Mouse (Mus musculus): Measurements from ENCODE around the gene Ankrd39. TPM values are rescaled to one million over a fixed set of nuclear protein-coding genes. Genes with fewer than 3 reads are reported as not detected.
"Not testable (repeated sequence)": the region's sequence is repeated elsewhere in the genome, so short reads cannot be mapped to it uniquely, and the experiment has no call there.

The Ankrd39 gene
- polyA plus RNA-seq, 1 experiment from 2014 or later = 1.6 TPM

DNA sequence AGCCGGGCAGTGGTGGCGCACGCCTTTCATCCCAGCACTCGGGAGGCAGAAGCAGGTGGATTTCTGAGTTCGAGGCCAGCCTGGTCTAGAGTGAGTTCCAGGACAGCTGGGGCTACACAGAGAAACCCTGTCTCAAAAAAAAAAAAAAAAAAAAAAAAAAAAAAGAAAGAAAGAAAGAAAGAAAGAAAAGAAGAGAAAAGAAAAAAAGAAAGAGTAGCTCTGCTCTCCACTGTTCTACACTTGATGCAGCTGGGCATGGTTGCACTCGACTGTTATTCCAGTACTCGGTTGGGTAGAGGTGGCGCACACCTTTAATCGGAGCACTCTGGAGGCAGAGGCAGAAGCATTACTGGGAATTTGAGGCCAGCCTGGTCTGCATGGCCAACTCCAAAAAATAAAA, 10.5 kb downstream of the Ankrd39 start, which contains the start of gene Ankrd23:
Gene Ankrd23 (minus strand): TSS at position 101 of the 400 bp plus-strand sequence.
- peaks cover 27% of the 10 kb centered on the region for H3K36me3 ChIP-seq (ENCODE audit: inconsistent target)
- 93% methylated on average over 9 of the region's 9 CpGs for WGBS (ENCODE audit: missing documents)
- H3K27ac ChIP-seq = not testable (repeated sequence)

GRCm38 (mm10) chr1:36536397-36536728, 10.9 kb downstream of the Ankrd39 start:
- WGBS (ENCODE audit: missing documents) = 95% methylated on average over 8 of the region's 8 CpGs
- Histone ChIP-seq H3K27ac (no peak overlapping the region), H3K4me3 (ENCODE audit: inconsistent target) (no peak overlapping the region), H3K36me3 (ENCODE audit: inconsistent target) (peaks cover 23% of the 10 kb centered on the region), H3K79me2 (ENCODE audit: inconsistent target) (no peaks in the 10 kb centered on the region)

More for the DNA sequence above, 10.5 kb downstream of the Ankrd39 start, which contains the start of gene Ankrd23:
- not testable (repeated sequence) for H3K4me3 ChIP-seq (ENCODE audit: inconsistent target); H3K79me2 ChIP-seq (ENCODE audit: inconsistent target)

GRCm38 (mm10) chr1:36535477-36536396, 11.5 kb downstream of the Ankrd39 start:
- Histone ChIP-seq H3K27ac (no peak overlapping the region), H3K36me3 (ENCODE audit: inconsistent target) (peaks cover 19% of the 10 kb centered on the region), H3K79me2 (ENCODE audit: inconsistent target) (no peaks in the 10 kb centered on the region), H3K4me3 (ENCODE audit: inconsistent target) (no peak overlapping the region)
- WGBS (ENCODE audit: missing documents) = 93% methylated on average over 11 of the region's 11 CpGs

DNA sequence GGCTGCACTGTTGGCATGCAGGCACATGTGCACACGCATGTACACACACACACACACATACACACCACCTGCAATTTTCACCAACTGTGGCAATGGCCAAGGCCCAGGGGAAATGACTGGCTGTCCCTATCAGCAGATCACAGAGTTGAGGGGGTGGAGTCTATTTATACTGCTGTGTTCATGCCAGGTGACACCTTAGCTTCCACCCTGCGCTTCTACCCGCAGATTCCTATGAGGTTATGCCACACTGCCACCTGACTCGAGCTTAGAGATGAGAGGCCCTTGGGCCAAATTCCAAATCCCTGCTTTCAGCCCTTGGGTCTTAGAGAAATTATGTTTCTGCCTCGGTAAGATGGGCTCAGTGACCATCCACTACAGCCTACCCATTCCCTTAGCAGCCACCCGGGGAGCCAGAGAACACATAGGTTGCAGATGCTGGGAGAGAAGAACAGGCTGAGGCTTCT, 12.6 kb downstream of the Ankrd39 start:
- H3K36me3 ChIP-seq (ENCODE audit: inconsistent target) = peaks cover 12% of the 10 kb centered on the region
- no peaks in the 10 kb centered on the region for H3K79me2 ChIP-seq (ENCODE audit: inconsistent target)
- H3K4me3 ChIP-seq (ENCODE audit: inconsistent target) = no peak overlapping the region
- WGBS (ENCODE audit: missing documents) = 34% methylated on average over 6 of the region's 6 CpGs
- no peak overlapping the region for H3K27ac ChIP-seq

DNA sequence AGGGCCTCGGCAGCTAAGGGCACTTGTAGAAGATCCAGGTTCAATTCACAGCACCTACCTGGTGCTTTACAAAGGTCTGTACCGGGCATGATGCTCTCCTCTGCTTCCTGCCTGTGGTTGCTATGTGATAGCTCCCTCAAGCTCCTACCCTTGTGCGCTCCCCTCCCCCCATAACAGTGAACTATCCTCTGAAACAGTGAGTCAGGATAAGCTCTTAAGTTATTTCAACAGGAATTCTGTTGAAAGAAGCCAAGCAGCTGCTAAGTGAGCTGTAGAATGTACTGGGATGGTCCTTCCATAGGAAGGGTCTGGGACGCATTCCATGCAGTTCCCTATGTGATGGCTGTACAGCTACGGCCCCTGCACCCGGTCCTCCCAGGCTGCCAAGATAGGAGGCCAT, 13.7 kb downstream of the Ankrd39 start:
- 94% methylated on average over 6 of the region's 6 CpGs for WGBS (ENCODE audit: missing documents)
- H3K36me3 ChIP-seq (ENCODE audit: inconsistent target) = peaks cover 6% of the 10 kb centered on the region; the same call in 1 of the 2 replicates

DNA sequence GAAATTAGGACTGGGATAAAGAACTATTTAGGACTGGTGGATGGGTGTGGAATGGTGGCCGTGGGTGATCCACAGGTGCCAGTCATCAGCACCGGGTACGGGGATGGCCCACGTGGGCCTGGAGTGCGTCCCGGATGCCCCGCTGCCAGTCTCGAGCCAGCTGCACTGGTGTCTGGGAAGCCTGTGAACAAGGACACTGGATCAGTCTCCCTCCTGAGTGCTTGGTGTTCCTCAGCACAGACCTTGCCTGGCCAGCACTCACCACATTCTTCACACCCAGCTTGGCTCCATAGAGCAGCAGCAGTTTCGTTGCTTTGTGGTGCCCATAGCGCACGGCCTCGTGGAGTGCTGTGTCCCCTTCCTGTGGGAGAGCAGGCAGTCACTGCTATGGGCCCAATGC, 15.8 kb downstream of the Ankrd39 start:
- H3K27ac ChIP-seq = no peak overlapping the region
- WGBS (ENCODE audit: missing documents) = 90% methylated on average over 12 of the region's 12 CpGs
- H3K4me3 ChIP-seq (ENCODE audit: inconsistent target) = no peak overlapping the region
- no peaks in the 10 kb centered on the region for H3K36me3 ChIP-seq (ENCODE audit: inconsistent target)
- no peaks in the 10 kb centered on the region for H3K79me2 ChIP-seq (ENCODE audit: inconsistent target)

More for the DNA sequence above, 13.7 kb downstream of the Ankrd39 start:
- Histone ChIP-seq H3K27ac (no peak overlapping the region), H3K4me3 (ENCODE audit: inconsistent target) (no peak overlapping the region), H3K79me2 (ENCODE audit: inconsistent target) (no peaks in the 10 kb centered on the region)

- 96% methylated on average over 6 of the region's 7 CpGs for WGBS (ENCODE audit: missing documents)
- Histone ChIP-seq H3K27ac (no peak overlapping the region), H3K36me3 (ENCODE audit: inconsistent target) (peaks cover under 1% of the 10 kb centered on the region; the same call in 1 of the 2 replicates), H3K79me2 (ENCODE audit: inconsistent target) (no peaks in the 10 kb centered on the region), H3K4me3 (ENCODE audit: inconsistent target) (no peak overlapping the region)
These were observed 16.3 kb downstream of the Ankrd39 start for GRCm38 (mm10) chr1:36530962-36531361.

- 91% methylated on average over 8 of the region's 8 CpGs for whole genome bisulfite sequencing (ENCODE audit: missing documents)
- peaks cover 5% of the 10 kb centered on the region; the same call in 1 of the 2 replicates for H3K36me3 ChIP-seq (ENCODE audit: inconsistent target)
- no peaks in the 10 kb centered on the region for H3K79me2 ChIP-seq (ENCODE audit: inconsistent target)
- H3K4me3 ChIP-seq (ENCODE audit: inconsistent target) = no peak overlapping the region
- no peak overlapping the region for H3K27ac ChIP-seq
These were observed 16.8 kb downstream of the Ankrd39 start for GRCm38 (mm10) chr1:36530485-36530884.

- 100% methylated on average over 4 of the region's 4 CpGs for WGBS (ENCODE audit: missing documents)
- Histone ChIP-seq H3K79me2 (ENCODE audit: inconsistent target) (no peaks in the 10 kb centered on the region), H3K4me3 (ENCODE audit: inconsistent target) (no peak overlapping the region), H3K36me3 (ENCODE audit: inconsistent target) (peaks cover 11% of the 10 kb centered on the region; the same call in 1 of the 2 replicates), H3K27ac (no peak overlapping the region)
These were observed 17.4 kb downstream of the Ankrd39 start for GRCm38 (mm10) chr1:36529875-36530274.

DNA sequence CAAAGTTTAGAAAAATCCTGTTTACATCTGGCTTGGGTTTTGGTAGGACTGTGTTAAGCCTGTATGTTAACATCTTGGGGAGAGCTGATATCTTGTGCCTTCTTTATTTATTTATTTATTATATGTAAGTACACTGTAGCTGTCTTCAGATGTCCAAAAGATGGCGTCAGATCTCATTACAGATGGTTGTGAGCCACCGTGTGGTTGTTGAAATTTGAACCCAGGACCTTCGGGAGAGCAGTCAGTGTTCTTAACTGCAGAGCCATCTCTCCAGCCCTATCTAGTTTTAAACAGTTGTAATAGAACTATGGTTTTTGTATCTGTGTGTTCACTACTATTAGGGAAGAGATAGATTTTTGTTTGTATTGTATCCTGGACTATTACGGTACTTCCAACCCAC, 18.0 kb downstream of the Ankrd39 start:
- WGBS (ENCODE audit: missing documents) = 86% methylated on average over 4 of the region's 4 CpGs
- H3K4me3 ChIP-seq (ENCODE audit: inconsistent target) = no peak overlapping the region
- H3K79me2 ChIP-seq (ENCODE audit: inconsistent target) = no peaks in the 10 kb centered on the region
- H3K36me3 ChIP-seq (ENCODE audit: inconsistent target) = peaks cover 16% of the 10 kb centered on the region; the same call in 1 of the 2 replicates
- no peak overlapping the region for H3K27ac ChIP-seq

DNA sequence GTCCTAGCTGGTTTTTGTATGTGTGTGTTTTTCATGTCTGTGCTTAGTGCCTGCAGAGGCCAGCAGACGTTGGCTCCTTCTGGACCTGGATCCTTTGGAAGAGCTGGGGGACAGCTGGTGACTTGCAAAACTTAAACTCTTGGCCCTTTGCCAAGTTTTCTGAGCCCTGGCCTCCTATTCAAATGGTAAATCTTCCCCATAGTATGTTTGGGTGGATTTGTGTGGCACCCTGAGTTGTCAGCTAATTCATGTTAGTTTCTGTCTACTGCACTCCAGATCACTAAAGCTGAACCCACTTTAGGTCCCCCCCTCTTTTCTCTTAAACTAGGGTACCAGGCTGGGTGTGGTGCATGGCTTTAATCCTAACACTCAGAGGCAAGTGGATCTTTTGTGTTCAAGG, 18.9 kb downstream of the Ankrd39 start:
- Histone ChIP-seq H3K27ac (no peak overlapping the region), H3K79me2 (ENCODE audit: inconsistent target) (no peaks in the 10 kb centered on the region), H3K4me3 (ENCODE audit: inconsistent target) (no peak overlapping the region), H3K36me3 (ENCODE audit: inconsistent target) (peaks cover 25% of the 10 kb centered on the region; the same call in 1 of the 2 replicates)
- 67% methylated on average over 1 of the region's 1 CpGs for WGBS (ENCODE audit: missing documents)

DNA sequence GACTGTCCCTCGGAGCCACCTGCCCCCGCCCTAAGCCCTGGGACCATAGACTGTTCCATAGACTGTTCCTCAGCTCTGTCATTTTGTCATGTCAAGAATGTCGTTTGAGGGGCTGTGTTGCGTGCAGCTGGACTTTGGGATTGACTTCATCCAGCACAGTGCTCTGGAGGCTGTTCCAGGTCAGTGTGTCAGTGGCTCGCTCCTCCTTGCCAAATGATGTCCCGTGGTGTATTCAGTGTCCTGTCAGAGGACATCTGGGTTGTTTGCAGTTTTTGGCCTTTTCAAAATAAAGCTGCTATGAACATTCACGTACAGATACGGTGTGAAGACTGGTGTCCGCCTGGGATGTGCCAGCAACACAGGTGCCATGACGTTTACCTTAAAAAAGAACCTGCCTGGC, 20.3 kb downstream of the Ankrd39 start:
- H3K79me2 ChIP-seq (ENCODE audit: inconsistent target) = no peaks in the 10 kb centered on the region
- 96% methylated on average over 10 of the region's 10 CpGs for WGBS (ENCODE audit: missing documents)
- peaks cover 40% of the 10 kb centered on the region; the same call in 1 of the 2 replicates for H3K36me3 ChIP-seq (ENCODE audit: inconsistent target)
- no peak overlapping the region for H3K27ac ChIP-seq
- H3K4me3 ChIP-seq (ENCODE audit: inconsistent target) = no peak overlapping the region

DNA sequence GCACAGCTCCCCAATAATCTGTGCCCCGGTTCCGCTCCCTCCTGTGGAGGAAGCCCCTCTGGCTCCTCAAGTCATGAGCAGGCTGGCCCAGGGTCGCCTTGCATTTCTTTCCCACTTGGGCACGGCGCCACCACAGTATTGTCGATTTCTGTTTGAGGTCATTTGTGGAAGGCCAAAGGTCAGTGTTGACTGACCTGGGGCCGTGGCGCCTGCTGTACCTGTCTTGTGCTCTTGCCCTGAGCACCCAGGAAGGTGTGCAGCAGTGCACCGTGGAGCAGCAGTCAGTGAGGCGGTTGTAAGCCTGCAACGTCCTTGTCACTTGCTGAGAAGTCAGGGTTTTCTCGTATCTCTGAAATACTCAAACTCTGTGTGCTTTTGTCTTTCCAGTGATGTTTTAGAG, 21.5 kb downstream of the Ankrd39 start:
- no peaks in the 10 kb centered on the region for H3K79me2 ChIP-seq (ENCODE audit: inconsistent target)
- H3K27ac ChIP-seq = no peak overlapping the region
- 93% methylated on average over 12 of the region's 12 CpGs for WGBS (ENCODE audit: missing documents)
- no peak overlapping the region for H3K4me3 ChIP-seq (ENCODE audit: inconsistent target)
- H3K36me3 ChIP-seq (ENCODE audit: inconsistent target) = peaks cover 51% of the 10 kb centered on the region

- H3K79me2 ChIP-seq (ENCODE audit: inconsistent target) = no peaks in the 10 kb centered on the region
- H3K27ac ChIP-seq = no peak overlapping the region
- 95% methylated on average over 5 of the region's 5 CpGs for WGBS (ENCODE audit: missing documents)
- peaks cover 67% of the 10 kb centered on the region for H3K36me3 ChIP-seq (ENCODE audit: inconsistent target)
- H3K4me3 ChIP-seq (ENCODE audit: inconsistent target) = no peak overlapping the region
These were observed 23.2 kb downstream of the Ankrd39 start for GRCm38 (mm10) chr1:36524058-36524457.

GRCm38 (mm10) chr1:36523332-36524013, 23.8 kb downstream of the Ankrd39 start:
- WGBS (ENCODE audit: missing documents) = 92% methylated on average over 9 of the region's 9 CpGs
- H3K27ac ChIP-seq = no peak overlapping the region
- H3K79me2 ChIP-seq (ENCODE audit: inconsistent target) = no peaks in the 10 kb centered on the region
- H3K36me3 ChIP-seq (ENCODE audit: inconsistent target) = peaks cover 67% of the 10 kb centered on the region
- H3K4me3 ChIP-seq (ENCODE audit: inconsistent target) = no peak overlapping the region

All from macrophage (primary cell).